8 mouse cellular contexts compared by ENCODE assay signal in the genomic region with DNA sequence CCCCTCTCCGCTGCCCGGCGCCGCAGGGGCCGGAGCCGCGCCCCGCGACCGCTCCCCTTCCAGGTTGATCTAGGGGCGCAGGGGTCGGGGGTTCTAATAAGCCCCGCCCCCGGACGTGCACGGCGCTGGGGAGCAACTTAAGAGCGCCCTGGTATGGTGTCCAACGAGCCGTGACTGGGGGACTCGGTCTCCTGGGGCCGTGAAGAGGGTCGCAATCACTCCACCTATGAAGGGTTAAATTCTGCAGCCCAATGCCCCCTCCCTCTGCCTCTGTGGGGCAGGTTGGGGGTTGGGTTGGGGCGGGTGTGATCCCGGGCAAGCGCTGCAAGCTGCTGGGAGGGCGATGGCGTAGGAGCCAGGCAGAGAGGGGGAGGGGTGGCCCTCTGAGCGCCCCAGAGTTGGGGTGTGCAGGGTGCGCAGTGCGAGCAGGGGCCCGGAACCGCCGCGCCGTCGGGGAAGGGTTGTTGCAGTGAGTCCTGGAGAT. TPM values are rescaled to one million over a fixed set of nuclear protein-coding genes. Genes with fewer than 3 reads are reported as not detected.
DNase-seq lines count a peak whose midpoint lies in the region; ATAC-seq lines count a peak whose summit lies in the region.

No protein-coding gene starts in this region.

- H3K4me1 ChIP-seq in intestine, embryonic 16.5 days (ENCODE audit: control insufficient read depth, insufficient read depth, low read length): peaks cover 14% of the 10 kb centered on the region
- H3K4me1 ChIP-seq in limb, embryonic 11.5 days (ENCODE audit: control insufficient read depth, insufficient read depth, low read length): peaks cover 15% of the 10 kb centered on the region
- peaks cover 5% of the 10 kb centered on the region; the same call in 1 of the 2 replicates for H3K4me1 ChIP-seq in midbrain, embryonic 11.5 days (ENCODE audit: control insufficient read depth, insufficient read depth, low read length)

- ATAC-seq in intestine, embryonic 16.5 days: peak; percentile 89
- peak; percentile 66 for ATAC-seq in limb, embryonic 11.5 days (ENCODE audit: insufficient number of reproducible peaks, low FRiP score, low TSS enrichment, low read depth)
- ATAC-seq in midbrain, embryonic 11.5 days (ENCODE audit: low FRiP score): peak; percentile 77

- DNase-seq in adrenal gland, adult 18-20 months (ENCODE audit: low spot score in 2 of 2): peak; percentile 68 to 74
- DNase-seq in embryo, embryonic 11 days: peak; percentile 66
- DNase-seq in gastrocnemius, postnatal 4 days (ENCODE audit: low spot score in 2 of 2): peak; percentile 62 to 71
- peak; percentile 71 for DNase-seq in limb, embryonic 11.5 days (ENCODE audit: low spot score)
- peak; percentile 95 for DNase-seq in midbrain, embryonic 11.5 days (ENCODE audit: low spot score, missing footprints)
- peak; percentile 73 for DNase-seq in right cerebral cortex, postnatal 4 days
- DNase-seq in yolk sac, embryonic 10.5 days (ENCODE audit: low spot score): no peak

- H3K27ac ChIP-seq in intestine, embryonic 16.5 days (ENCODE audit: low read length): peak overlapping the region; percentile 91
- peak overlapping the region; percentile 47 for H3K27ac ChIP-seq in limb, embryonic 11.5 days (replicated peaks; ENCODE audit: low read depth, low read length)
- H3K27ac ChIP-seq in midbrain, embryonic 11.5 days (ENCODE audit: low read depth, low read length): peak overlapping the region; percentile 35; the same call in 1 of the 2 replicates

- no peaks in the 10 kb centered on the region for H3K36me3 ChIP-seq in intestine, embryonic 16.5 days (ENCODE audit: control insufficient read depth, insufficient read depth, low read length)
- no peaks in the 10 kb centered on the region for H3K36me3 ChIP-seq in limb, embryonic 11.5 days (ENCODE audit: control insufficient read depth, insufficient read depth, low read length)
- no peaks in the 10 kb centered on the region for H3K36me3 ChIP-seq in midbrain, embryonic 11.5 days (ENCODE audit: control insufficient read depth, insufficient read depth, low read length)

- peak overlapping the region; percentile 93 for H3K4me3 ChIP-seq in intestine, embryonic 16.5 days (ENCODE audit: low read length)
- H3K4me3 ChIP-seq in limb, embryonic 11.5 days (ENCODE audit: low read depth, low read length): peak overlapping the region; percentile 90
- H3K4me3 ChIP-seq in midbrain, embryonic 11.5 days (ENCODE audit: low read depth, low read length): peak overlapping the region; percentile 75

- H3K4me2 ChIP-seq in intestine, embryonic 16.5 days (ENCODE audit: low read depth, low read length): peak overlapping the region; percentile 78
- peak overlapping the region; percentile 87 for H3K4me2 ChIP-seq in limb, embryonic 11.5 days (ENCODE audit: low read depth, severe bottlenecking)
- peak overlapping the region; percentile 85 for H3K4me2 ChIP-seq in midbrain, embryonic 11.5 days

- H3K9ac ChIP-seq in intestine, embryonic 16.5 days (ENCODE audit: low read depth, low read length): peak overlapping the region; percentile 97
- H3K9ac ChIP-seq in limb, embryonic 11.5 days (ENCODE audit: low read length): peak overlapping the region; percentile 91
- H3K9ac ChIP-seq in midbrain, embryonic 11.5 days (ENCODE audit: low read length): peak overlapping the region; percentile 89

- no peaks in the 10 kb centered on the region; the same call in 1 of the 2 replicates for H3K9me3 ChIP-seq in intestine, embryonic 16.5 days (ENCODE audit: control insufficient read depth, low read length)
- no peaks in the 10 kb centered on the region for H3K9me3 ChIP-seq in limb, embryonic 11.5 days (ENCODE audit: control insufficient read depth, low read length)
- no peaks in the 10 kb centered on the region for H3K9me3 ChIP-seq in midbrain, embryonic 11.5 days (ENCODE audit: control insufficient read depth, low read length)

- 0% methylated on average over 36 of the region's 37 CpGs for WGBS in intestine, embryonic 16.5 days
- under 1% methylated on average over 37 of the region's 37 CpGs for WGBS in limb, embryonic 11.5 days
- under 1% methylated on average over 35 of the region's 37 CpGs for WGBS in midbrain, embryonic 11.5 days

- no peaks in the 10 kb centered on the region for H3K27me3 ChIP-seq in intestine, embryonic 16.5 days (replicated peaks; ENCODE audit: control insufficient read depth, insufficient read depth, low read length)
- H3K27me3 ChIP-seq in limb, embryonic 11.5 days (ENCODE audit: control insufficient read depth, insufficient read depth, low read length): no peaks in the 10 kb centered on the region
- H3K27me3 ChIP-seq in midbrain, embryonic 11.5 days (ENCODE audit: control insufficient read depth, insufficient read depth, low read length): no peaks in the 10 kb centered on the region

RNA-seq across cellular contexts. Expression of gene Zbtb4, which starts 0.5 kb away (rescaled TPM):
- total RNA-seq in adrenal gland, adult 18-20 months (2021): 10 to 100 TPM; 48.2 to 71.4 TPM
- 10 to 100 TPM; 26.7 to 30.5 TPM for total RNA-seq in gastrocnemius, postnatal 4 days (2021)
- 2.3 and 2.4 TPM in 2 replicates for polyA plus RNA-seq in intestine, embryonic 16.5 days (2015; fragmentation: Nextera tagmentation; extraction: Ambion mirVana)
- 0.96 and 1.1 TPM in 2 replicates for polyA plus RNA-seq in limb, embryonic 11.5 days (2014; fragmentation: Nextera tagmentation; extraction: Ambion mirVana)
- polyA plus RNA-seq in midbrain, embryonic 11.5 days (2014; fragmentation: Nextera tagmentation; extraction: Ambion mirVana): 0.90 and 0.91 TPM in 2 replicates

RNA-seq across cellular contexts. Expression of gene Slc35g3, which starts 4.4 kb away (rescaled TPM):
- not detected for total RNA-seq in adrenal gland, adult 18-20 months (2021)
- under 1 TPM in 1 of 2 experiments, not detected in 1; 0.25 TPM for total RNA-seq in gastrocnemius, postnatal 4 days (2021)
- polyA plus RNA-seq in intestine, embryonic 16.5 days (2015; fragmentation: Nextera tagmentation; extraction: Ambion mirVana): 0.13 and 0.16 TPM in 2 replicates
- 0.09 TPM in 1 of 2 replicates, not detected in the other for polyA plus RNA-seq in limb, embryonic 11.5 days (2014; fragmentation: Nextera tagmentation; extraction: Ambion mirVana)
- polyA plus RNA-seq in midbrain, embryonic 11.5 days (2014; fragmentation: Nextera tagmentation; extraction: Ambion mirVana): not detected in 2 replicates

RNA-seq across cellular contexts. Expression of gene Polr2a, which starts 7.7 kb away (rescaled TPM):
- 10 to 100 TPM; 55.4 to 79.7 TPM for total RNA-seq in adrenal gland, adult 18-20 months (2021)
- 10 to 100 TPM; 66.4 to 72.2 TPM for total RNA-seq in gastrocnemius, postnatal 4 days (2021)
- polyA plus RNA-seq in intestine, embryonic 16.5 days (2015; fragmentation: Nextera tagmentation; extraction: Ambion mirVana): 14.8 and 16.8 TPM in 2 replicates
- 64.0 and 78.3 TPM in 2 replicates for polyA plus RNA-seq in limb, embryonic 11.5 days (2014; fragmentation: Nextera tagmentation; extraction: Ambion mirVana)
- polyA plus RNA-seq in midbrain, embryonic 11.5 days (2014; fragmentation: Nextera tagmentation; extraction: Ambion mirVana): 52.4 and 54.1 TPM in 2 replicates

RNA-seq across cellular contexts. Expression of gene Chrnb1, which starts 29.6 kb away (rescaled TPM):
- total RNA-seq in adrenal gland, adult 18-20 months (2021): 1 to 10 TPM; 1.3 to 3.9 TPM
- 100 to 1,000 TPM in 1 of 2 experiments, 10 to 100 TPM in 1; 95.1 to 110 TPM for total RNA-seq in gastrocnemius, postnatal 4 days (2021)
- 3.9 and 4.7 TPM in 2 replicates for polyA plus RNA-seq in intestine, embryonic 16.5 days (2015; fragmentation: Nextera tagmentation; extraction: Ambion mirVana)
- 4.3 and 4.4 TPM in 2 replicates for polyA plus RNA-seq in limb, embryonic 11.5 days (2014; fragmentation: Nextera tagmentation; extraction: Ambion mirVana)
- 0.67 and 0.79 TPM in 2 replicates for polyA plus RNA-seq in midbrain, embryonic 11.5 days (2014; fragmentation: Nextera tagmentation; extraction: Ambion mirVana)

RNA-seq across cellular contexts. Expression of gene Fgf11, which starts 35.5 kb away (rescaled TPM):
- total RNA-seq in adrenal gland, adult 18-20 months (2021): 10 to 100 TPM in 1 of 2 experiments, 1 to 10 TPM in 1; 3.0 to 13.0 TPM
- total RNA-seq in gastrocnemius, postnatal 4 days (2021): 10 to 100 TPM; 10.1 to 13.8 TPM
- 1.3 and 1.4 TPM in 2 replicates for polyA plus RNA-seq in intestine, embryonic 16.5 days (2015; fragmentation: Nextera tagmentation; extraction: Ambion mirVana)
- 0.36 and 0.67 TPM in 2 replicates for polyA plus RNA-seq in limb, embryonic 11.5 days (2014; fragmentation: Nextera tagmentation; extraction: Ambion mirVana)
- 1.3 and 1.5 TPM in 2 replicates for polyA plus RNA-seq in midbrain, embryonic 11.5 days (2014; fragmentation: Nextera tagmentation; extraction: Ambion mirVana)

Comparison
In these comparisons a context has a peak if more than half of its experiments do, and no peak if none do; other contexts are left out.
1. H3K27ac ChIP-seq: peak in every context shown above with its lines; median percentile 91 in intestine, embryonic 16.5 days; 47 in limb, embryonic 11.5 days; 35 in midbrain, embryonic 11.5 days.